Mouse (Mus musculus) cortical plate, adult 2 months (tissue): ENCODE data around the gene Top1.

ENCODE experiments used
- CTCF ChIP-seq: fragments of 200-500 bp; IDR thresholded peaks from 2 replicates; pipeline ENCODE4 v1.5.1; 2011; ENCODE audit warnings: mild to moderate bottlenecking, control low read depth, low read length; ENCODE audit not compliant: insufficient read depth; ENCODE audit errors: extremely low read depth
- POLR2A ChIP-seq: fragments of 200-500 bp; IDR thresholded peaks from 2 replicates; pipeline ENCODE4 v1.6.1; 2011; ENCODE audit warnings: mild to moderate bottlenecking, low read length, control low read depth; ENCODE audit not compliant: insufficient read depth; ENCODE audit errors: extremely low read depth

- TF ChIP-seq CTCF (no peak), POLR2A (no peak)
Observed at GRCm38 (mm10) chr2:160725877-160726864, 80.5 kb downstream of the Top1 start.
